ENCODE assay signal across 16 mouse cellular contexts in genomic region chr4:124988382-124988781, GRCm38 (mm10). TPM values are rescaled to one million over a fixed set of nuclear protein-coding genes. Genes with fewer than 3 reads are reported as not detected.
DNase-seq lines count a peak whose midpoint lies in the region; ATAC-seq and TF ChIP-seq lines count a peak whose summit lies in the region.
"Had no signal": no experiment of that assay in that cellular context is flagged by ENCODE, and none has a peak within 500 bp of the region (broad histone marks: within the 10 kb centered on the region; RNA-seq: fewer than 3 reads in every experiment).

No protein-coding gene starts in this region.

- H3K27me3 ChIP-seq in heart, embryonic 10.5 days (ENCODE audit: insufficient read depth, poor library complexity, severe bottlenecking) = peaks cover 94% of the 10 kb centered on the region
- H3K27me3 ChIP-seq in kidney, postnatal 0 days (ENCODE audit: insufficient read depth, low read length) = peaks cover 26% of the 10 kb centered on the region; the same call in 1 of the 2 replicates
- peaks cover 97% of the 10 kb centered on the region for H3K27me3 ChIP-seq in embryonic facial prominence, embryonic 10.5 days (replicated peaks; ENCODE audit: low read depth, poor library complexity, severe bottlenecking)
- peaks cover 90% of the 10 kb centered on the region for H3K27me3 ChIP-seq in midbrain, embryonic 12.5 days

- no peak overlapping the region for H3K9ac ChIP-seq in kidney, postnatal 0 days (ENCODE audit: low read depth, low read length)
- H3K9ac ChIP-seq in midbrain, embryonic 12.5 days (replicated peaks) = no peak overlapping the region
- H3K9ac ChIP-seq: limb, embryonic 13.5 days; neural tube, embryonic 12.5 days had no signal

- peak overlapping the region; percentile 59; the same call in 1 of the 2 replicates for H3K27ac ChIP-seq in heart, embryonic 10.5 days
- H3K27ac ChIP-seq in kidney, postnatal 0 days = no peak overlapping the region
- no peak overlapping the region; the same call in 1 of the 2 replicates for H3K27ac ChIP-seq in embryonic facial prominence, embryonic 10.5 days (replicated peaks)
- no peak overlapping the region for H3K27ac ChIP-seq in midbrain, embryonic 12.5 days (replicated peaks)
- H3K27ac ChIP-seq: limb, embryonic 13.5 days; neural tube, embryonic 12.5 days had no signal

- 13% methylated on average over 9 of the region's 9 CpGs for WGBS in heart, embryonic 10.5 days
- WGBS in kidney, postnatal 0 days = 14% methylated on average over 9 of the region's 9 CpGs
- 17% methylated on average over 9 of the region's 9 CpGs for WGBS in embryonic facial prominence, embryonic 10.5 days
- 25% methylated on average over 9 of the region's 9 CpGs for WGBS in midbrain, embryonic 12.5 days

- H3K4me1 ChIP-seq in heart, embryonic 10.5 days = peaks cover 57% of the 10 kb centered on the region
- peaks cover 7% of the 10 kb centered on the region; the same call in 1 of the 2 replicates for H3K4me1 ChIP-seq in kidney, postnatal 0 days (replicated peaks; ENCODE audit: insufficient read depth, low read length)
- peaks cover 78% of the 10 kb centered on the region for H3K4me1 ChIP-seq in embryonic facial prominence, embryonic 10.5 days
- H3K4me1 ChIP-seq in midbrain, embryonic 12.5 days = peaks cover 53% of the 10 kb centered on the region

- intact Hi-C loops in heart, postnatal 36 days (cut with DNase I) = no loop called here

- TF ChIP-seq CTCF in kidney, postnatal 0 days (IDR thresholded peaks at IDR 0.05; ENCODE audit: low read depth) = no peak

- no peak for ATAC-seq in kidney, postnatal 0 days (replicated peaks; ENCODE audit: low FRiP score, low read depth)
- ATAC-seq in midbrain, embryonic 12.5 days (ENCODE audit: low FRiP score, low read depth) = no peak
- ATAC-seq: activated CD4-positive, CD25-positive, alpha-beta regulatory T cell, adult 4 months had no signal

- no peaks in the 10 kb centered on the region for H3K36me3 ChIP-seq in heart, embryonic 10.5 days
- no peaks in the 10 kb centered on the region for H3K36me3 ChIP-seq in kidney, postnatal 0 days (ENCODE audit: insufficient read depth, low read length)
- no peaks in the 10 kb centered on the region for H3K36me3 ChIP-seq in embryonic facial prominence, embryonic 10.5 days (replicated peaks)
- no peaks in the 10 kb centered on the region for H3K36me3 ChIP-seq in midbrain, embryonic 12.5 days
- H3K36me3 ChIP-seq: limb, embryonic 13.5 days; neural tube, embryonic 12.5 days had no signal

- 0 out of 2 replicates have a peak overlapping the region, but pooled peaks have one; percentile 62 for H3K4me3 ChIP-seq in heart, embryonic 10.5 days
- no peak overlapping the region for H3K4me3 ChIP-seq in kidney, postnatal 0 days (replicated peaks; ENCODE audit: low read depth, low read length)
- H3K4me3 ChIP-seq in embryonic facial prominence, embryonic 10.5 days = peak overlapping the region; percentile 62; the same call in 1 of the 2 replicates
- no peak overlapping the region for H3K4me3 ChIP-seq in midbrain, embryonic 12.5 days
- H3K4me3 ChIP-seq: limb, embryonic 13.5 days; neural tube, embryonic 12.5 days had no signal

- no peak for DNase-seq in heart, embryonic 10.5 days (ENCODE audit: low spot score)
- DNase-seq in heart, postnatal 36 days = no peak
- peak; percentile 45 for DNase-seq in kidney, postnatal 0 days (ENCODE audit: low spot score)
- DNase-seq in kidney, postnatal 36 days = no peak
- peak; percentile 34 for DNase-seq in embryonic facial prominence, embryonic 10.5 days (ENCODE audit: low spot score)
- DNase-seq in spleen, postnatal 14 days (ENCODE audit: low spot score in 2 of 2) = no peak
- no peak for DNase-seq in spleen, adult 18-20 months
- DNase-seq: cerebellum, adult 18-20 months; heart, postnatal 10 days; layer of hippocampus, postnatal 36 days; lung, adult 18-20 months; thymus, postnatal 14 days had no signal

- no peaks in the 10 kb centered on the region for H3K9me3 ChIP-seq in heart, embryonic 10.5 days
- H3K9me3 ChIP-seq in kidney, postnatal 0 days (replicated peaks; ENCODE audit: low read length) = no peaks in the 10 kb centered on the region
- no peaks in the 10 kb centered on the region for H3K9me3 ChIP-seq in embryonic facial prominence, embryonic 10.5 days
- H3K9me3 ChIP-seq in midbrain, embryonic 12.5 days = no peaks in the 10 kb centered on the region
- H3K9me3 ChIP-seq: limb, embryonic 13.5 days; neural tube, embryonic 12.5 days had no signal

- no peak overlapping the region for H3K4me2 ChIP-seq in kidney, postnatal 0 days (ENCODE audit: low read length)
- peak overlapping the region; percentile 21 for H3K4me2 ChIP-seq in midbrain, embryonic 12.5 days (replicated peaks)
- H3K4me2 ChIP-seq: limb, embryonic 13.5 days; neural tube, embryonic 12.5 days had no signal

RNA-seq across cellular contexts. Expression of gene Rspo1, which starts 2.2 kb away (rescaled TPM):
- polyA plus RNA-seq in heart, embryonic 10.5 days (2016; fragmentation: Nextera tagmentation; extraction: Ambion mirVana) = 6.2 and 12.9 TPM in 2 replicates
- total RNA-seq in heart, postnatal 36 days (2021) = 1 to 10 TPM; 3.1 to 6.7 TPM
- 13.6 and 17.4 TPM in 2 replicates for polyA plus RNA-seq in kidney, postnatal 0 days (2015; fragmentation: Nextera tagmentation; extraction: Ambion mirVana)
- 8.2 TPM in 2 replicates for polyA plus RNA-seq in embryonic facial prominence, embryonic 10.5 days (2016; fragmentation: Nextera tagmentation; extraction: Ambion mirVana)
- polyA plus RNA-seq in midbrain, embryonic 12.5 days (2016; fragmentation: Nextera tagmentation; extraction: Ambion mirVana) = 6.9 and 16.6 TPM in 2 replicates
- polyA plus RNA-seq: activated CD4-positive, CD25-positive, alpha-beta regulatory T cell, adult 4 months had no signal

RNA-seq across cellular contexts. Expression of gene Gnl2, which starts 28.0 kb away (rescaled TPM):
- 71.8 and 86.2 TPM in 2 replicates for polyA plus RNA-seq in heart, embryonic 10.5 days (2016; fragmentation: Nextera tagmentation; extraction: Ambion mirVana)
- 10 to 100 TPM; 26.7 to 34.2 TPM for total RNA-seq in heart, postnatal 36 days (2021)
- 63.7 and 66.1 TPM in 2 replicates for polyA plus RNA-seq in kidney, postnatal 0 days (2015; fragmentation: Nextera tagmentation; extraction: Ambion mirVana)
- polyA plus RNA-seq in embryonic facial prominence, embryonic 10.5 days (2016; fragmentation: Nextera tagmentation; extraction: Ambion mirVana) = 93.7 and 101 TPM in 2 replicates
- 99.1 and 104 TPM in 2 replicates for polyA plus RNA-seq in midbrain, embryonic 12.5 days (2016; fragmentation: Nextera tagmentation; extraction: Ambion mirVana)

RNA-seq across cellular contexts. Expression of gene Cdca8, which starts 49.3 kb away (rescaled TPM):
- 147 and 176 TPM in 2 replicates for polyA plus RNA-seq in heart, embryonic 10.5 days (2016; fragmentation: Nextera tagmentation; extraction: Ambion mirVana)
- 1 to 10 TPM; 1.5 TPM for total RNA-seq in heart, postnatal 36 days (2021)
- polyA plus RNA-seq in kidney, postnatal 0 days (2015; fragmentation: Nextera tagmentation; extraction: Ambion mirVana) = 42.8 and 53.9 TPM in 2 replicates
- 230 and 239 TPM in 2 replicates for polyA plus RNA-seq in embryonic facial prominence, embryonic 10.5 days (2016; fragmentation: Nextera tagmentation; extraction: Ambion mirVana)
- polyA plus RNA-seq in midbrain, embryonic 12.5 days (2016; fragmentation: Nextera tagmentation; extraction: Ambion mirVana) = 190 and 207 TPM in 2 replicates

RNA-seq across cellular contexts. Expression of gene 9930104L06Rik, which starts 51.5 kb away (rescaled TPM):
- 11.6 and 12.7 TPM in 2 replicates for polyA plus RNA-seq in heart, embryonic 10.5 days (2016; fragmentation: Nextera tagmentation; extraction: Ambion mirVana)
- 1 to 10 TPM; 6.6 to 9.1 TPM for total RNA-seq in heart, postnatal 36 days (2021)
- 7.4 and 8.3 TPM in 2 replicates for polyA plus RNA-seq in kidney, postnatal 0 days (2015; fragmentation: Nextera tagmentation; extraction: Ambion mirVana)
- 17.6 and 18.0 TPM in 2 replicates for polyA plus RNA-seq in embryonic facial prominence, embryonic 10.5 days (2016; fragmentation: Nextera tagmentation; extraction: Ambion mirVana)
- polyA plus RNA-seq in midbrain, embryonic 12.5 days (2016; fragmentation: Nextera tagmentation; extraction: Ambion mirVana) = 17.0 and 18.1 TPM in 2 replicates

Comparison
In these comparisons a context has a peak if more than half of its experiments do, and no peak if none do; other contexts are left out.
1. DNase-seq: peak in kidney, postnatal 0 days (single experiment) and embryonic facial prominence, embryonic 10.5 days (single experiment); none in heart, embryonic 10.5 days (single experiment), heart, postnatal 36 days (0 of 2), kidney, postnatal 36 days (0 of 2), spleen, postnatal 14 days (0 of 2) and spleen, adult 18-20 months (0 of 2).
2. H3K4me3 ChIP-seq: peak in heart, embryonic 10.5 days (single experiment) and embryonic facial prominence, embryonic 10.5 days (single experiment); none in kidney, postnatal 0 days (single experiment) and midbrain, embryonic 12.5 days (single experiment).